Mouse (Mus musculus): ENCODE measurements around the gene Cd248.

DNA sequence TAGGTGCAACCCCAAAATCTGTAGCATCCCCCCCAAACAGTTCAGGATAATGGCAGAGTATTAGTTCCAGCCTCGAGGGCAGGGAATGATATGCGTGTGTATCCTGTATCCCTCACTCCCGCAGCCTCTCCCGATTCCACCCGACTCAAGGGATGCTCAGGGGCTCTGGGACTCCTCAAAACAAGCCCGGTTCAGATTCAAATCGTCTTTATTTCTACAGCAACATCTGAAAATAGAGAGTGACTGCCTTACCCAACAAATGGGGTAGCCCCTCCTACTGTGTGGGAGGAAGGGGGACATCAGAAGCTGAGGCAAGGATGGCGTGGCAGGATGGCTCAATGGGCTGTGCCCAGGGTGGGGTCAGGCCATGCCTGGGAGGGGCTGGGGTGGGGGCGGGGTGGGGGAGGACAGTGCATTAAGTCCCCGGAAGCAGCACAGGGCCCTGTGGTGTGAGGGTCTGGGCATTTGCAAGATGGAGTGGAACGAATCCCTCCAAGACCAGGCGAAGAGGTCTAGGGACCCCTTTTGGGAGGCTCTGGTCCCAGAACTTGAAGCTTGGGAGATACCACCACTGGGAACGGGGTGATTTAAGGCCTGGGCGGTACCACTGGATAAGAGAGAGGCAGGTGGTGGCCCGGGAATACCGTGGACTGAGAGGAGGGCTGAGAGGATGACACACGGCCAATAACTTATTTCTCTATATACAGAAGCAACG lies 39.8 kb downstream of the Cd248 start:
- TF ChIP-seq POLR2A (IDR thresholded peaks at IDR 0.05; ENCODE audit: borderline replicate concordance, control insufficient read depth, low read depth, low read length) (no peak), CTCF (IDR thresholded peaks at IDR 0.05; ENCODE audit: control insufficient read depth, insufficient read depth, low read length) (no peak)
